Mouse (Mus musculus) stomach, postnatal 0 days (tissue): ENCODE results near the gene Zdhhc18. TPM values are rescaled to one million over a fixed set of nuclear protein-coding genes. Genes with fewer than 3 reads are reported as not detected.

Experiments used
- ATAC-seq: fragments of 200-750 bp; cut with Nextera tagmentation; 2 replicates; pipeline ENCODE4 v1.8.0; 2017; ENCODE audit not compliant: low FRiP score, low TSS enrichment
- DNase-seq: peaks from one replicate; pipeline ENCODE4 v3.0.0-alpha.2; 2016; ENCODE audit warnings: low spot score
- H3K27ac ChIP-seq: fragments of 300-500 bp; sonication (generic); replicated peaks from 2 replicates; pipeline ENCODE4 v1.5.1; 2014; ENCODE audit warnings: mild to moderate bottlenecking, control low read depth
- H3K27me3 ChIP-seq: fragments of 300-500 bp; sonication (generic); 2 replicates; pipeline ENCODE4 v1.6.1; 2014; ENCODE audit warnings: low read length; ENCODE audit not compliant: control insufficient read depth, insufficient read depth
- H3K36me3 ChIP-seq: fragments of 300-500 bp; sonication (generic); 2 replicates; pipeline ENCODE4 v1.6.1; 2014; ENCODE audit warnings: low read length, mixed read lengths; ENCODE audit not compliant: control insufficient read depth, insufficient read depth
- H3K4me1 ChIP-seq: fragments of 300-500 bp; sonication (generic); replicated peaks from 2 replicates; pipeline ENCODE4 v1.6.1; 2014; ENCODE audit warnings: antibody characterized with exemption; ENCODE audit not compliant: control insufficient read depth, insufficient read depth
- H3K4me2 ChIP-seq: fragments of 300-500 bp; sonication (generic); replicated peaks from 2 replicates; pipeline ENCODE4 v1.6.1; 2014; ENCODE audit warnings: low read depth, mild to moderate bottlenecking, control low read depth, moderate library complexity
- H3K4me3 ChIP-seq: fragments of 300-500 bp; sonication (generic); 2 replicates; pipeline ENCODE4 v1.5.1; 2014; ENCODE audit warnings: low read depth, low read length, control low read depth
- H3K9ac ChIP-seq: fragments of 300-500 bp; sonication (generic); 2 replicates; pipeline ENCODE4 v1.6.1; 2014; ENCODE audit warnings: mild to moderate bottlenecking, low read length, control low read depth, mixed read lengths
- H3K9me3 ChIP-seq: fragments of 300-500 bp; sonication (generic); 2 replicates; pipeline ENCODE4 v1.6.1; 2016; ENCODE audit warnings: low read length; ENCODE audit not compliant: control insufficient read depth
- CTCF ChIP-seq: IDR thresholded peaks from 2 replicates; pipeline ENCODE4 v1.5.1; 2016; ENCODE audit warnings: antibody characterized with exemption, low read depth, mild to moderate bottlenecking, moderate library complexity
- EP300 ChIP-seq: optimal IDR thresholded peaks from 2 replicates; pipeline ENCODE3; 2016; ENCODE audit warnings: antibody characterized with exemption
- WGBS: fragments of 180-500 bp; shearing (Covaris S2); extraction: QIAGEN DNeasy Blood & Tissue Kit; methylation state at CpG from one replicate; pipeline ENCODE4 v1.1.7; 2014; 5-methylcytosine and 5-hydroxymethylcytosine counted together
- polyA plus RNA-seq: library from polyadenylated mRNA; unstranded; fragments of >200 nt; fragmentation: Nextera tagmentation; extraction: Ambion mirVana; gene quantifications from 2 replicates; pipeline ENCODE4 v1.2.1, GENCODE M21; 2015

Gene Zdhhc18
- polyA plus RNA-seq, 1 experiment from 2014 or later, result 1.6 TPM

DNA sequence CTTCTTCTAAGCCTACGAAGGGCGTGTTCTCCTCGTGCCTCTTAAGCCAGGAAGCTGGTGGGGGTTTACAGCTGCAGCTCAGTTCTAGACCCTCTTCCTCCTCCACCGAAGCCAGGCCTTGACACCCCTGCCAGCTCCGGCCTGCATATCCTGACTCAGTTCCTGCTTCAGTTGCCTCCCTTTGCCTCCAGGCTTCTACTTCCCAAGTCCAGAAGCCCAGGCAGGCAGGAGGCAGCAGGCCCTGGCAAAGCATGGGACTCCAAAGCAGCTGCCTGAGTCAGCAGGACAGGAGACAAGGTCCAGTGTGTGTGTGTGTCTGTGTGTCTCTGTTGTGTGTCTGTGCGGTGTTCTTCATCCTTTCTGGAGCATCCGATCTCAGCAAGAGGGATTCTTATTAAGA is 45.8 kb downstream of the Zdhhc18 start:
- 0 out of 2 replicates have a peak, but pooled peaks cover 2% of the 10 kb centered on the region for H3K4me1 ChIP-seq
- TF ChIP-seq CTCF (no peak), EP300 (no peak)
- ATAC-seq (no peak), DNase-seq (no peak)
- peaks cover 5% of the 10 kb centered on the region; the same call in 1 of the 2 replicates for H3K36me3 ChIP-seq
- H3K4me2 ChIP-seq, result no peak overlapping the region
- H3K9me3 ChIP-seq, result no peaks in the 10 kb centered on the region
- no peak overlapping the region for H3K4me3 ChIP-seq
- H3K27ac ChIP-seq, result peak overlapping the region; percentile 85; the same call in 1 of the 2 replicates
- 60% methylated on average over 7 of the region's 7 CpGs for WGBS
- no peaks in the 10 kb centered on the region for H3K27me3 ChIP-seq
- no peak overlapping the region for H3K9ac ChIP-seq

DNA sequence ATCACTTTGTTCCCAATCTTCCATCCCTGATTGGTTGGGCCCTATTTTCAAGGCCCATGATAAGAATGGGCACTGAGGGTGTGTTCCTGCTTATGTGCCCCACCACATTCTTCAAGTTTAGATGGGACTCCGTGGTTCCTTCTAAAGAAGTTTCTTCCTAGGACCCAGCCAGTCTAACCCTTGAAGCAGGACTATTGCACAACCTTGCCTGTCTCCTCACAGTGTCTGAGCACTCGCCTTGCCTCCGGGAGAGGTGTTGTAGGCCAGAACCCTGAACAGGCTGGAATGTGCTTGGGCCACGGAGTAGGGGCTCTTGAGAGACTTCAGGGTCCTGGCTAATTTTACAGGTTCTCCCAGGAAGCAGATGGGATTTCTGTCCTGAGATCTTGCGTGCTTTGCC is 46.9 kb downstream of the Zdhhc18 start:
- 72% methylated on average over 5 of the region's 5 CpGs for WGBS

DNA sequence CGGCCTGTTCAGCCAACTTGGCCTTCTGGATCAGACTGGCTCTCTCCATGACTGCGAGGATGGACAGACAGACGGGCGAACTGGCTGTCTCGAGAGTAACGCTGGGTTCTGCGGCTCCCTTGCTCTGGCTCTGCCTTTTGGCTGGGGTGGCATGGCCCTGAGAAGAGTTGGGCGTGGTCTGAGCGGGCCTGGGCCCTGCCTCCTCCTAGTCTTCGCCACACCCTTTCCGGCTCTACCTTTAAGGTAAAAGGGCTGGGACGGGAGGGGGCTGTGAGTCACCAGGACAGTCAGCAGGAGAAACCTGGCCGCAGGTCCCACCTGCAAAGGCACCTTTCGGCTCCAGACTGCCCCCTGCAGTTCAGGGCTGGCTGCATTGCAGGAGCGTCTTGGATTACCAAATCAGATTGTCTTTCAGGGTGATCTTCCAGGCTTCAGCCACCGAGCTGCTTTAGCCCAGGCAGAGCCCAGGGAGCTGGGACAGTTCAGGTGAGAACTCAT is 48.2 kb downstream of the Zdhhc18 start, which contains the start of gene Sfn:
Sfn (minus strand) TSS at position 448 of the 498 bp plus-strand sequence.
- ATAC-seq, result peak; percentile 82
- Histone ChIP-seq H3K4me2 (peak within 1 kb of the TSS; percentile 42), H3K9ac (peak within 1 kb of the TSS; percentile 58), H3K27ac (peak within 1 kb of the TSS; percentile 85), H3K9me3 (no peaks in the 10 kb centered on the region), H3K27me3 (no peaks in the 10 kb centered on the region), H3K36me3 (peaks cover 5% of the 10 kb centered on the region; the same call in 1 of the 2 replicates), H3K4me3 (peak within 1 kb of the TSS; percentile 37), H3K4me1 (0 out of 2 replicates have a peak, but pooled peaks cover 2% of the 10 kb centered on the region)
- peak; percentile 94 for DNase-seq
- 5% methylated on average over 16 of the region's 16 CpGs for WGBS
- TF ChIP-seq CTCF (peak; percentile 80), EP300 (no peak)

More for the DNA sequence above, 46.9 kb downstream of the Zdhhc18 start:
- Histone ChIP-seq H3K27me3 (no peaks in the 10 kb centered on the region), H3K9me3 (no peaks in the 10 kb centered on the region), H3K4me1 (0 out of 2 replicates have a peak, but pooled peaks cover 2% of the 10 kb centered on the region), H3K4me3 (no peak overlapping the region), H3K36me3 (peaks cover 5% of the 10 kb centered on the region; the same call in 1 of the 2 replicates), H3K27ac (peak overlapping the region; percentile 85), H3K9ac (no peak overlapping the region), H3K4me2 (no peak overlapping the region)
- no peak for DNase-seq
- ATAC-seq, result no peak
- no peak for TF ChIP-seq EP300
- no peak for TF ChIP-seq CTCF

DNA sequence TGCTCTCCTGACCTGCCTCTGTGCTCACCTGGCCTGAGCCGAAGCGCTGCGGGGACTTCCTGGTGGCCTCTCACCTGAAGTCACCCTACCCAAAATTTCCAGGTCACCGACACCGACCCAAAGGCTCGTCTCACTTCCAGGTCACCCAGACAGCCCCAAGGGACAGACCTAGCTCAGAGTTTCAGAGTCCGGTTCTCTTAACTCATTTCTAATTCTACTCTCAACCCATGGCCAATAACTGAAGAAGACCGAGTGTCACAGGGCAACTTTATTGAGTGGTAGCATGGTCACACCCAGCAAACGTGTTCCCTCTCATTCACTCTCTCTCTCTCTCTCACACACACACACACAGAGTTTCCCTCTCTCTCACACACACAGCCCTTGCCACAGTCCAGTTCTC is 49.6 kb downstream of the Zdhhc18 start:
- Histone ChIP-seq H3K27me3 (no peaks in the 10 kb centered on the region), H3K4me1 (no peaks in the 10 kb centered on the region), H3K4me3 (peak overlapping the region; percentile 53), H3K27ac (peak overlapping the region; percentile 94), H3K9ac (peak overlapping the region; percentile 67), H3K36me3 (peaks cover 5% of the 10 kb centered on the region; the same call in 1 of the 2 replicates), H3K4me2 (peak overlapping the region; percentile 68), H3K9me3 (no peaks in the 10 kb centered on the region)
- DNase-seq, result peak; percentile 46
- WGBS, result 11% methylated on average over 9 of the region's 9 CpGs
- no peak for ATAC-seq
- TF ChIP-seq EP300 (no peak), CTCF (no peak)

DNA sequence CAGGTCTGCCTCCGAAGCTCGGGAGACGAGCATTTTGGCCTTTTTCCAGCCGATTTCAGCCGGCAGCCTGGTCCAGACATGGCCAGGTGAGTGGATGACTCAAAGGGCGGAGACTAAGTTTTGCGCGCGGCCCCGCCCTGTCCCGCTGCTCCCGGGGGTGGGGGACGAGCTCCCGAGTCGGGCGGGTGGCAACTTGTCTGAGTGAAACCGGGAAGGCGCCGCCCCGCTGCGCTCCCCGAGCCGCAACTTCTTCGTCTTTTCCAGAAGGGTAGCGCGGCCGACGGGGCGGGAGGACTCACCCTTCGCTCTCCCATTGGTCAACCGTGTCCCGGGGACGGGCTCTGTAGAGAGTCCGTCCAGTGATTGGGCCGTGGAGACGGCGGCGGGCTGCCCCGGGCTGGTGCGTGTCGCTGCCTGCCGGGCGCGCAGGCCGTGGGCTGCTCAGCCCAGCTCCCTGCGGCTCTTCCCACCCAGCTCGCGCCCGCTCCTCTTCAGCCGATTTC is 50.3 kb downstream of the Zdhhc18 start:
- peak; percentile 92 for ATAC-seq
- TF ChIP-seq EP300 (no peak), CTCF (no peak; the same call in 1 of the 2 replicates)
- H3K9me3 ChIP-seq, result no peaks in the 10 kb centered on the region
- H3K27me3 ChIP-seq, result no peaks in the 10 kb centered on the region
- peak; percentile 97 for DNase-seq
- peak overlapping the region; percentile 68 for H3K4me2 ChIP-seq
- H3K36me3 ChIP-seq, result peaks cover 5% of the 10 kb centered on the region; the same call in 1 of the 2 replicates
- peak overlapping the region; percentile 67 for H3K9ac ChIP-seq
- no peaks in the 10 kb centered on the region for H3K4me1 ChIP-seq
- under 1% methylated on average over 50 of the region's 50 CpGs for WGBS
- H3K4me3 ChIP-seq, result peak overlapping the region; percentile 53
- peak overlapping the region; percentile 94 for H3K27ac ChIP-seq

DNA sequence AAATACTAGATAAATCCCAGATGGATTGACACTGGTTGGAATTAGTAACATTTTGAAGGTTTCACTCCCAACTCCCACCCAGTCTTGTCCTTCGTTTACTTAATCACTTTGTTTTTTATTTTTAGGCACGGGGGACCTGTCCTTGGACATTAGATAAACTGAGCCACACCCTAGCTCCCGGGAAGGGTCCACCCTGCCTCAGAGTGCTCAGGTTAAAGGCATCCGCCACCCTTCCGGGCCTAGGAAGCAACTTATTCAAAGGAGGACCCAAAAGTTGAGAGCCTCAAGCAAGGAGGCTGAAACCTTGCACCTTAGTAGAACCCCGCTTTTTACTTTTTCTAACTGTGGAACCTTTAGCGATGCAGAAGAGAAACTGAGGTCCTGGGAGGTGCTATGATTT is 50.8 kb downstream of the Zdhhc18 start:
- H3K9me3 ChIP-seq, result no peaks in the 10 kb centered on the region
- TF ChIP-seq CTCF (no peak), EP300 (no peak)
- no peaks in the 10 kb centered on the region for H3K27me3 ChIP-seq
- 12% methylated on average over 7 of the region's 7 CpGs for WGBS
- H3K4me1 ChIP-seq, result no peaks in the 10 kb centered on the region
- H3K9ac ChIP-seq, result peak overlapping the region; percentile 57
- H3K4me3 ChIP-seq, result peak overlapping the region; percentile 53
- H3K4me2 ChIP-seq, result peak overlapping the region; percentile 68
- peaks cover 4% of the 10 kb centered on the region; the same call in 1 of the 2 replicates for H3K36me3 ChIP-seq
- H3K27ac ChIP-seq, result peak overlapping the region; percentile 94
- DNase-seq, result peak; percentile 38
- ATAC-seq, result no peak
